8 mouse cellular contexts compared by ENCODE assay signal in the genomic region with DNA sequence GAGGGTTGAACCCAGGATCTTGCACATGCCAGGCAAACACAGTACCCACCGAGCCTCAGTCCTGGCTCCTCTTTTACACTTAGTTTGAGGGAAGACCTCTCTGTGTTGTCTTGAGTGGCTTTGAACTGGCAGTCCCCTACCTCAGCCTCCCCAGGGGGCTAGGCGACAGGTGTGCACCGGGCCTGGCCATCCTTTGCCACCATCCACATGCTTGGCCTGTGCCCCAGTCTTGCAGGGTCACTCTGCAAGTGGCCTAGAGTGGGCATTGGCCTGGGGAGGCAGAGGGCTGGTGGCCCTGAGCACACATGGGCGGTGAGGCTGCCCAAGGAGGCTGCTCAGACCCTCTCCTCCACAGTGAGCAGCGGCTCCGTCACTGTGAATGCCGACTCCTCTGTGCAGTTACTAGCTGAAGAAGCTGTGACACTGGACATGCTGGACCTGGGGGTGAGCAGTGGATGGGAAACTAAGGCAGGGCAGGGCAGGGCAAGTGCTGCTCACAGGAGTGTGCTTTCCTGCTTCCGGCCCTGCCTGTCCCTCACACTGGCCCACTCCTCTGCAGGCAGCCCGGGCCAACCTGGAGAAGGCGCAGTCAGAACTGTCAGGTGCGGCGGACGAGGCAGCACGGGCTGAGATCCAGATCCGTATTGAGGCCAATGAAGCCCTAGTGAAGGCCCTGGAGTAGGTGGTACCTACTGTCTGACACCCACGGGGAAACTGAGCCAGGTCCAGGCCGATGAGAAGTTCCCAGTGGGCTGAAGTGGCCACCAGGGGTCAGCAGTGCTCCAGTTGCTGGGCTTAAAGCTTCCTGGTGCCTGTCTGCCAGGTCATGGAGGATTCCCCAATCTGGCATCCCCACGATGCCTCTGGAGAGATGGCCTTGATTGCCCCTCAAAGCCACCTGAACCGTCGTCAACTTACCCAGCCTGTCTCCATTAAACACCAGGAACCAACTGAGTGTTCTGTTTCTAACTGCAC. TPM values are rescaled to one million over a fixed set of nuclear protein-coding genes. Genes with fewer than 3 reads are reported as not detected.
DNase-seq lines count a peak whose midpoint lies in the region; ATAC-seq and TF ChIP-seq lines count a peak whose summit lies in the region.

No protein-coding gene starts in this region.

- H3K4me2 ChIP-seq in forebrain, embryonic 16.5 days (ENCODE audit: low read length): no peak overlapping the region
- no peak overlapping the region for H3K4me2 ChIP-seq in hindbrain, embryonic 16.5 days (ENCODE audit: low read length)
- H3K4me2 ChIP-seq in midbrain, embryonic 13.5 days (replicated peaks): no peak overlapping the region
- no peak overlapping the region; the same call in 1 of the 2 replicates for H3K4me2 ChIP-seq in stomach, embryonic 15.5 days

- peaks cover 41% of the 10 kb centered on the region for H3K4me1 ChIP-seq in forebrain, embryonic 16.5 days (replicated peaks; ENCODE audit: control insufficient read depth, insufficient read depth, low read length)
- H3K4me1 ChIP-seq in hindbrain, embryonic 16.5 days (ENCODE audit: control insufficient read depth, insufficient read depth, low read depth, low read length): peaks cover 24% of the 10 kb centered on the region
- H3K4me1 ChIP-seq in midbrain, embryonic 13.5 days (replicated peaks): peaks cover 65% of the 10 kb centered on the region
- peaks cover 43% of the 10 kb centered on the region for H3K4me1 ChIP-seq in stomach, embryonic 15.5 days

- intact Hi-C loops in left cerebral cortex, postnatal 4 days (cut with DNase I): no loop called here

- H3K9me3 ChIP-seq in forebrain, embryonic 16.5 days (ENCODE audit: control insufficient read depth, low read length): no peaks in the 10 kb centered on the region
- no peaks in the 10 kb centered on the region for H3K9me3 ChIP-seq in hindbrain, embryonic 16.5 days (ENCODE audit: control insufficient read depth, low read length)
- no peaks in the 10 kb centered on the region for H3K9me3 ChIP-seq in midbrain, embryonic 13.5 days
- no peaks in the 10 kb centered on the region for H3K9me3 ChIP-seq in stomach, embryonic 15.5 days

- no peak for ATAC-seq in forebrain, embryonic 16.5 days
- no peak for ATAC-seq in hindbrain, embryonic 16.5 days
- no peak for ATAC-seq in midbrain, embryonic 13.5 days
- no peak for ATAC-seq in stomach, embryonic 15.5 days (ENCODE audit: insufficient read depth, low FRiP score, low read depth)

- H3K9ac ChIP-seq in forebrain, embryonic 16.5 days (replicated peaks; ENCODE audit: low read depth, low read length): no peak overlapping the region
- 0 out of 2 replicates have a peak overlapping the region, but pooled peaks have one; percentile 13 for H3K9ac ChIP-seq in hindbrain, embryonic 16.5 days (ENCODE audit: low read depth, low read length)
- H3K9ac ChIP-seq in midbrain, embryonic 13.5 days (replicated peaks): peak overlapping the region; percentile 24; the same call in 1 of the 2 replicates
- no peak overlapping the region for H3K9ac ChIP-seq in stomach, embryonic 15.5 days

- no peaks in the 10 kb centered on the region for H3K27me3 ChIP-seq in forebrain, embryonic 16.5 days (replicated peaks; ENCODE audit: control insufficient read depth, insufficient read depth, low read length)
- no peaks in the 10 kb centered on the region for H3K27me3 ChIP-seq in hindbrain, embryonic 16.5 days (replicated peaks; ENCODE audit: control insufficient read depth, insufficient read depth, low read length)
- no peaks in the 10 kb centered on the region for H3K27me3 ChIP-seq in midbrain, embryonic 13.5 days
- no peaks in the 10 kb centered on the region for H3K27me3 ChIP-seq in stomach, embryonic 15.5 days (replicated peaks)

- 73% methylated on average over 20 of the region's 20 CpGs for WGBS in forebrain, embryonic 16.5 days
- WGBS in hindbrain, embryonic 16.5 days: 72% methylated on average over 20 of the region's 20 CpGs
- 72% methylated on average over 20 of the region's 20 CpGs for WGBS in midbrain, embryonic 13.5 days
- WGBS in stomach, embryonic 15.5 days: 69% methylated on average over 20 of the region's 20 CpGs

- peak; percentile 79 to 91 for DNase-seq in adrenal gland, adult (ENCODE audit: inconsistent age in 2 of 2, low spot score in 1 of 2)
- DNase-seq in adrenal gland, postnatal 4 days (ENCODE audit: low spot score in 2 of 2): no peak
- peak; percentile 73 for DNase-seq in brain, embryonic 14.5 days (ENCODE audit: low read depth)
- DNase-seq in left cerebral cortex, postnatal 4 days: peak; percentile 82

- TF ChIP-seq CTCF in brain, embryonic 14.5 days (IDR thresholded peaks at IDR 0.05; ENCODE audit: borderline replicate concordance, extremely low read depth, insufficient read depth, insufficient read length): peak; percentile 85

- no peak for TF ChIP-seq POLR2A in brain, embryonic 14.5 days (IDR thresholded peaks at IDR 0.05; ENCODE audit: borderline replicate concordance, extremely low read depth, insufficient read depth, insufficient read length, poor library complexity, severe bottlenecking)

- H3K27ac ChIP-seq in forebrain, embryonic 16.5 days (ENCODE audit: low read length): 0 out of 2 replicates have a peak overlapping the region, but pooled peaks have one; percentile 14
- no peak overlapping the region; the same call in 1 of the 2 replicates for H3K27ac ChIP-seq in hindbrain, embryonic 16.5 days (ENCODE audit: low read depth, low read length)
- 0 out of 2 replicates have a peak overlapping the region, but pooled peaks have one; percentile 4 for H3K27ac ChIP-seq in midbrain, embryonic 13.5 days
- peak overlapping the region; percentile 63; the same call in 1 of the 2 replicates for H3K27ac ChIP-seq in stomach, embryonic 15.5 days

- H3K36me3 ChIP-seq in forebrain, embryonic 16.5 days (ENCODE audit: control insufficient read depth, insufficient read depth): no peaks in the 10 kb centered on the region
- peaks cover 14% of the 10 kb centered on the region; the same call in 1 of the 2 replicates for H3K36me3 ChIP-seq in hindbrain, embryonic 16.5 days (ENCODE audit: control insufficient read depth, insufficient read depth, low read length)
- peaks cover 31% of the 10 kb centered on the region for H3K36me3 ChIP-seq in midbrain, embryonic 13.5 days
- peaks cover 9% of the 10 kb centered on the region for H3K36me3 ChIP-seq in stomach, embryonic 15.5 days

- no peak overlapping the region for H3K4me3 ChIP-seq in forebrain, embryonic 16.5 days (replicated peaks; ENCODE audit: low read length)
- H3K4me3 ChIP-seq in hindbrain, embryonic 16.5 days (ENCODE audit: low read length): no peak overlapping the region
- no peak overlapping the region for H3K4me3 ChIP-seq in midbrain, embryonic 13.5 days (replicated peaks)
- no peak overlapping the region for H3K4me3 ChIP-seq in stomach, embryonic 15.5 days (replicated peaks)

RNA-seq across cellular contexts. Expression of a gene that starts 2.9 kb away (rescaled TPM):
- total RNA-seq in adrenal gland, postnatal 4 days (2021): 100 to 1,000 TPM; 113 to 124 TPM
- polyA plus RNA-seq in brain, embryonic 14.5 days (2012; rRNA removed): 177 and 213 TPM in 2 replicates
- 26.5 and 30.9 TPM in 2 replicates for polyA plus RNA-seq in forebrain, embryonic 16.5 days (2015; fragmentation: Nextera tagmentation; extraction: Ambion mirVana)
- 16.0 and 16.1 TPM in 2 replicates for polyA plus RNA-seq in hindbrain, embryonic 16.5 days (2015; fragmentation: Nextera tagmentation; extraction: Ambion mirVana)
- total RNA-seq in left cerebral cortex, postnatal 4 days (2021): 100 to 1,000 TPM; 158 to 163 TPM
- 35.9 and 40.6 TPM in 2 replicates for polyA plus RNA-seq in midbrain, embryonic 13.5 days (2015; fragmentation: Nextera tagmentation; extraction: Ambion mirVana)
- 16.0 and 19.8 TPM in 2 replicates for polyA plus RNA-seq in stomach, embryonic 15.5 days (2015; fragmentation: Nextera tagmentation; extraction: Ambion mirVana)

RNA-seq across cellular contexts. Expression of a gene that starts 4.5 kb away (rescaled TPM):
- total RNA-seq in adrenal gland, postnatal 4 days (2021): 10 to 100 TPM; 49.1 to 72.7 TPM
- polyA plus RNA-seq in brain, embryonic 14.5 days (2012; rRNA removed): 152 and 242 TPM in 2 replicates
- polyA plus RNA-seq in forebrain, embryonic 16.5 days (2015; fragmentation: Nextera tagmentation; extraction: Ambion mirVana): 33.0 and 44.5 TPM in 2 replicates
- 98.8 and 130 TPM in 2 replicates for polyA plus RNA-seq in hindbrain, embryonic 16.5 days (2015; fragmentation: Nextera tagmentation; extraction: Ambion mirVana)
- total RNA-seq in left cerebral cortex, postnatal 4 days (2021): 100 to 1,000 TPM; 299 to 316 TPM
- polyA plus RNA-seq in midbrain, embryonic 13.5 days (2015; fragmentation: Nextera tagmentation; extraction: Ambion mirVana): 40.6 and 45.3 TPM in 2 replicates
- polyA plus RNA-seq in stomach, embryonic 15.5 days (2015; fragmentation: Nextera tagmentation; extraction: Ambion mirVana): 5.1 and 6.7 TPM in 2 replicates

RNA-seq across cellular contexts. Expression of a gene that starts 6.7 kb away (rescaled TPM):
- total RNA-seq in adrenal gland, postnatal 4 days (2021): 100 to 1,000 TPM; 401 to 425 TPM
- 445 and 501 TPM in 2 replicates for polyA plus RNA-seq in brain, embryonic 14.5 days (2012; rRNA removed)
- 404 and 433 TPM in 2 replicates for polyA plus RNA-seq in forebrain, embryonic 16.5 days (2015; fragmentation: Nextera tagmentation; extraction: Ambion mirVana)
- polyA plus RNA-seq in hindbrain, embryonic 16.5 days (2015; fragmentation: Nextera tagmentation; extraction: Ambion mirVana): 554 and 581 TPM in 2 replicates
- total RNA-seq in left cerebral cortex, postnatal 4 days (2021): 100 to 1,000 TPM; 247 to 270 TPM
- polyA plus RNA-seq in midbrain, embryonic 13.5 days (2015; fragmentation: Nextera tagmentation; extraction: Ambion mirVana): 391 and 394 TPM in 2 replicates
- polyA plus RNA-seq in stomach, embryonic 15.5 days (2015; fragmentation: Nextera tagmentation; extraction: Ambion mirVana): 544 and 602 TPM in 2 replicates

RNA-seq across cellular contexts. Expression of a gene that starts 20.6 kb away (rescaled TPM):
- total RNA-seq in adrenal gland, postnatal 4 days (2021): 100 to 1,000 TPM; 296 to 322 TPM
- 381 and 490 TPM in 2 replicates for polyA plus RNA-seq in brain, embryonic 14.5 days (2012; rRNA removed)
- 318 and 335 TPM in 2 replicates for polyA plus RNA-seq in forebrain, embryonic 16.5 days (2015; fragmentation: Nextera tagmentation; extraction: Ambion mirVana)
- 288 and 311 TPM in 2 replicates for polyA plus RNA-seq in hindbrain, embryonic 16.5 days (2015; fragmentation: Nextera tagmentation; extraction: Ambion mirVana)
- 100 to 1,000 TPM; 211 to 228 TPM for total RNA-seq in left cerebral cortex, postnatal 4 days (2021)
- polyA plus RNA-seq in midbrain, embryonic 13.5 days (2015; fragmentation: Nextera tagmentation; extraction: Ambion mirVana): 354 and 412 TPM in 2 replicates
- polyA plus RNA-seq in stomach, embryonic 15.5 days (2015; fragmentation: Nextera tagmentation; extraction: Ambion mirVana): 90.3 and 103 TPM in 2 replicates

RNA-seq across cellular contexts. Expression of a gene that starts 27.6 kb away (rescaled TPM):
- 1 to 10 TPM; 7.5 to 8.8 TPM for total RNA-seq in adrenal gland, postnatal 4 days (2021)
- polyA plus RNA-seq in brain, embryonic 14.5 days (2012; rRNA removed): 18.5 and 21.2 TPM in 2 replicates
- polyA plus RNA-seq in forebrain, embryonic 16.5 days (2015; fragmentation: Nextera tagmentation; extraction: Ambion mirVana): 8.5 and 10.6 TPM in 2 replicates
- 9.4 and 10.1 TPM in 2 replicates for polyA plus RNA-seq in hindbrain, embryonic 16.5 days (2015; fragmentation: Nextera tagmentation; extraction: Ambion mirVana)
- 1 to 10 TPM; 6.0 to 6.1 TPM for total RNA-seq in left cerebral cortex, postnatal 4 days (2021)
- polyA plus RNA-seq in midbrain, embryonic 13.5 days (2015; fragmentation: Nextera tagmentation; extraction: Ambion mirVana): 11.9 and 14.5 TPM in 2 replicates
- polyA plus RNA-seq in stomach, embryonic 15.5 days (2015; fragmentation: Nextera tagmentation; extraction: Ambion mirVana): 17.5 and 19.7 TPM in 2 replicates

Comparison
In these comparisons a context has a peak if more than half of its experiments do, and no peak if none do; other contexts are left out.
1. DNase-seq: peak in adrenal gland, adult (2 of 2), brain, embryonic 14.5 days (single experiment) and left cerebral cortex, postnatal 4 days (single experiment); none in adrenal gland, postnatal 4 days (0 of 2).
2. H3K9ac ChIP-seq: peak in hindbrain, embryonic 16.5 days (single experiment) and midbrain, embryonic 13.5 days (single experiment); none in forebrain, embryonic 16.5 days (single experiment) and stomach, embryonic 15.5 days (single experiment).